Mouse (Mus musculus) R1 (cell line): Measurements from ENCODE around the gene Gatm.

Experiments used
- DNase-seq: peaks from one replicate; pipeline ENCODE4 v3.0.0-alpha.2; 2018; ENCODE audit warnings: low read depth, low spot score

The Gatm gene

GRCm38 (mm10) chr2:122611654-122611973, 511 bp upstream of the Gatm start:
- DNase-seq = no peak

GRCm38 (mm10) chr2:122608820-122609219, 2.3 kb downstream of the Gatm start:
- DNase-seq = peak; percentile 10

- DNase-seq = no peak
Observed at GRCm38 (mm10) chr2:122605829-122606228, 5.3 kb downstream of the Gatm start.

- DNase-seq = no peak
Observed at GRCm38 (mm10) chr2:122601354-122601753, 9.7 kb downstream of the Gatm start.

GRCm38 (mm10) chr2:122599736-122600135, 11.4 kb downstream of the Gatm start:
- no peak for DNase-seq

GRCm38 (mm10) chr2:122595461-122595860, 15.6 kb downstream of the Gatm start:
- DNase-seq = no peak

- no peak for DNase-seq
Observed at GRCm38 (mm10) chr2:122591213-122591612, 19.9 kb downstream of the Gatm start.

- no peak for DNase-seq
Observed at GRCm38 (mm10) chr2:122590351-122590750, 20.8 kb downstream of the Gatm start.

GRCm38 (mm10) chr2:122587861-122588519, 23.1 kb downstream of the Gatm start:
- DNase-seq = no peak

- DNase-seq = no peak
Observed at GRCm38 (mm10) chr2:122586258-122586657, 24.8 kb downstream of the Gatm start.

- DNase-seq = no peak
Observed at GRCm38 (mm10) chr2:122582324-122582723, 28.8 kb downstream of the Gatm start.

- DNase-seq = no peak
Observed at GRCm38 (mm10) chr2:122581361-122582017, 29.6 kb downstream of the Gatm start.

GRCm38 (mm10) chr2:122580426-122580825, 30.7 kb downstream of the Gatm start:
- DNase-seq = no peak

GRCm38 (mm10) chr2:122577316-122577715, 33.8 kb downstream of the Gatm start:
- no peak for DNase-seq

- no peak for DNase-seq
Observed at GRCm38 (mm10) chr2:122576295-122576694, 34.8 kb downstream of the Gatm start.

GRCm38 (mm10) chr2:122575470-122575869, 35.6 kb downstream of the Gatm start:
- no peak for DNase-seq

GRCm38 (mm10) chr2:122572438-122572837, 38.7 kb downstream of the Gatm start:
- no peak for DNase-seq

- no peak for DNase-seq
Observed at GRCm38 (mm10) chr2:122571326-122571725, 39.8 kb downstream of the Gatm start.

GRCm38 (mm10) chr2:122570430-122570829, 40.7 kb downstream of the Gatm start:
- no peak for DNase-seq

GRCm38 (mm10) chr2:122569439-122569838, 41.7 kb downstream of the Gatm start:
- DNase-seq = peak; percentile 41

GRCm38 (mm10) chr2:122562251-122562650, 48.9 kb downstream of the Gatm start:
- no peak for DNase-seq

GRCm38 (mm10) chr2:122561221-122561620, 49.9 kb downstream of the Gatm start:
- no peak for DNase-seq

GRCm38 (mm10) chr2:122558317-122558716, 52.8 kb downstream of the Gatm start:
- DNase-seq = peak; percentile 30
